Mouse (Mus musculus) spleen, postnatal 4 days (tissue): ENCODE measurements at regions not wholly inside any gene's neighbourhood (a gene's known extent, or its start where the extent isn't known, plus 50 kb on each side); places are given as distances from the start of the nearest gene placed in this dataset.

ENCODE experiments used
- DNase-seq, 2 experiments: peaks; one replicate each; pipeline ENCODE4 v3.0.0; 2022; ENCODE audit warnings: low spot score in 2 of 2

DNA sequence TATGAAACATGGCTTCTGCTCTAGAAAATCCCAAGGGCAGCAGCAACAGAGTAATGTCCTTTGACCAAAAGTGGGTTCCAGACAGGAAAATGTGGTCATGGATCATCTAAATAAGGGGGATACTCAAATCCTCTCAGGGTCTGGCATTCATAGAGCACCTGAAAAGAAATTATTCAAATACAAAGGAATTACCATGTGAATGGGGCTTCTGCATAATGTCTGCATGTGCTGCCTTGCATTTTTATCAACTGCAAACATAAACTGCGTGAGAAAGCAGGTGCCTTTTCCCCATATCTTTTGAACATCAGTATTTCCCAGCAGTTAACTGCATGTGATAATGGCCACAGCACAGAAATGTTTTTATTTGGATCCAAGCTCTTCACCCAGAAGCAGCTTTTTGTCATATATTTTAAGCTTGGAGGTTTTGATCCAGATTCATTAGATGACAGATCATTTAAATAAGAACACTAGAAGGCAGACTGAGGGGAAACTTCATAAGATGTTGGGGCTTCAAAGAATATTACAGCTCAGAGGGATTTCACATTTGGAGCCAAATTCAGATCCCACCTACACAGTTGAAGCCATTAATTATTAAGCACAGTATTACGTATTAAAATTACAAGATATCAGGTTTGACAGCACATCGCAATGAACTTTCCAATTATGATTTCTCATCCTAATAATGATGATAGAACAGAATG, 527.8 kb downstream of the Gm11232 start:
- DNase-seq = no peak

GRCm38 (mm10) chr4:71226653-71227052, 531.1 kb downstream of the Gm11232 start:
- no peak for DNase-seq

DNA sequence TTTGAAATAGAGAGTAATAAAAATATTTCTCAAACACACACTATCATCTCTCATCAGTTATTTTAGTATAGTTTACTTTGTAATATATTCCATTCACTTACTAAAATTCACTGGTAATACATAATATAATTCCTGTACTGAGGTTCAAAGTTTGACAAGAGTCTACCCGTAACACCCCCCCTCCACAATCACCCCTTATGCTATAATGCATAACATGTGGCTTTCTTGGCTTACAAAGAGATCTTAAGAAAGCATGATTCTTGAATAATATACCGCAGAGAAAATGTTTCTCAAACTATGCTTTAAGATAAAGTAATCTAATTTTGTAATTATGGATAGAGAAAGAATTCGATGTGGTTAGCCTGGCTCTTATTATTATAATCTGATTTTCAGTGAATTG, 539.7 kb downstream of the Gm11232 start:
- no peak for DNase-seq

DNA sequence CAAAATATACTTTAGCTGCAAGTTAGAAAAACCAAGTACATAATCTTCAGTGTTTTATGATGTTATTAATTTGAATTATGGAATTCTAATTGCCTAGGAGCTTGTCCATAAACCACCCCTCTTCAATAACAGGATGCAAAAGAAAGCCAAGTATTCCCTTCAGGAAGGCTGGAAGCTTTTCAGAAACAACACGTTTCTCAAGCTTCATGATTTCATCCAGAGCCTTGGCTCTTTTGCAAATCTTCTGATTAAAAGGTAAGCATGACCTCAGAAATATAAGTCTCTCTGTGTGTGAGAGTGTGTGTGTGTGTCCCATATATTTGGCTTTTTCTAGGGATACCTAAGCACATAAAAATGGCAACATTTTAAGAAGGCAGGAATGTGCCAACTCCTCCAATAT, 570.0 kb downstream of the Gm11232 start:
- DNase-seq = no peak

DNA sequence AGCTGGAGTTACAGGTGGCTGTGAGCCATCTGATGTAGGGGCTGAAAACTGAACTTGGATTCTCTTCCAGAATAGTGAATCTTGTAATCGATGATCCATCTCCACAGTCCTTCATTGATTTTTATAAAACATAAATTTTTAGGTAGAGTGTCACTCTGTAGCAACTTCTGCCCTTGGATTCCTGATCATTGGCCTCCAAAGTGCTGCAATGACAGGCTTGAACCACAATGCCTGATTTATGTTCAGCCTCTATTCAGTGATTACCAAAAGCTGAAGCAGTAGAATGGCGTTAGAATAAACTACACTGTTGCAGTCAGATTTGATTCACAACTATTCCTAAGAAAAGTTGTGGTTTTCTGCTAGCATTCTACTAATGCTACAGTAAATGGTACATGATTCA, 580.1 kb downstream of the Gm11232 start:
- DNase-seq = no peak

DNA sequence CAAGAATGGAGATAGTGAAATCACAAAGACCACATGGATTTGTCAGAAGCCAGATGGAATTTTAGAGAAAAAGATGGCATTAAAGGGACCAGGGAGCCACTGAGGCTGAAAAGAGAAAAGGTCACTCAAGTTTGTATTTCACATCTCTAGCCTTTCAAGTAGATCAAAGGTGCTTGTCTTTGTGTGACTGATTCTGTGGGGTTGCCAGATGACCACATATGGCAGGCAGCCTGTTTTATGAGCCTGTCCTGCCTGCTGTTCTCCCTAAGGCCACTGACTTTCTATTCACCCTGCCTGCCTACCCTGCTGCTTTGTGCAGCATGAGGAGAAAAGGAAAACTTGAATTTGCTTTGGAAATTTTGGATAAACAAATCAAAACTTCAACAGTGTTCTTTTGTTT, 592.0 kb downstream of the Gm11232 start:
- no peak for DNase-seq

DNA sequence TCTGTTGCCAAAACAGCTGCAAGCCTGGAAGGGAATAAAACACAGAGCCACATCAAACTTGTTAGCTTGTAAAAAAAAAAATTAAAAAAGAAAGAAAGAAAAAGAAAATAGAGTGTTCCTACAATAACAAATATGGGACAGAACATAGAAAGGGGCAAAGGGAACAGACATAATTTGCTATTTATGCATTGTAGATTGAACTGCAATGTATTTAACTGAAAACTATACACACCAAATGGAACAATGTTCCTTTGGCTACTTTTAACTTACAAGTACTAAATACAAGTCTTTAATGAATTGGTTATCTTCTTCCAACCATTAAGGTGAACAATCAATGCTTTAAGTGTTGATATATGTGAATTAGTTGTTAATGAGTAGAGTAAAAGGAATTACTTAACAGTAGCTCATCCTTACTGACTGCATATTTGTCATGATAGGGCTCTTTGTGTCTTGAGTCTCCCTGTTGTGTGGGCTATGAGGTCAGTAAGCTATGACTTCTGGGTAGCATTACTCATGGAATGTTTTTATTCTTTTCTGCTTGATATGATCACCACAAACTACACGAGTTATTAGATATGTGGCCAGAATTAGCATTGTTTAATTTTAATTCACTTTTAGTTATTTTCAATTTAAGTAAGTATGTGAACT, 597.0 kb upstream of the Megf9 start:
- no peak for DNase-seq

- DNase-seq = no peak
Measured at GRCm38 (mm10) chr4:71130946-71131669, 596.3 kb upstream of the Megf9 start.

DNA sequence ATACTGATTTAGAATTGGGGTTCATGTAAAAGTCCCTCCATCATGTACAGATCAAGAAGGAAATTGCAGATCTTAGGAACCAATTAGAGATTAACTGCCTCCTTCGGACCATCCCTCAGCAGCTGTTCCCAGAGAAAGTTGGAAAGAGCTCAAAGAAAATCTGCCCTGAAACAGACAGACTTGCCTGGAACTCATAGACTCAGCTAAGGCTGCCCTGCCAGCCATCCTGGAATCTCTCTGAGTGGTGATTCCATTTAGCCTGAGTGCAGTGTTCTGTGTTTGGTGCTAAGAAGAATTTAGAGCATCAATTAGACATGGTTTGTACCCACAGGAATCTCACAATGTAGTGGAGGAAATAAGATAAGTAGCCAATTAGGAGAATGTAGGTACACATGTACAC, 594.5 kb upstream of the Megf9 start:
- no peak for DNase-seq
